Mouse (Mus musculus) layer of hippocampus, postnatal 10 days (tissue): ENCODE measurements around the gene Cyb561d2. TPM values are rescaled to one million over a fixed set of nuclear protein-coding genes. Genes with fewer than 3 reads are reported as not detected.

Experiments
- total RNA-seq, 2 experiments: library from RNA; stranded (reverse); gene quantifications; 2 replicates each; pipeline ENCODE4 v1.2.3; 2021

The Cyb561d2 gene
- total RNA-seq, 2 experiments from 2014 or later, result 17.7 to 19.5 TPM

Other genes with a start within 250 kb of the Cyb561d2 start
- 10 to 100 TPM in 1 of 2 experiments, 1 to 10 TPM in 1; 5.9 to 10.0 TPM for gene Cish, start 246.2 kb downstream of the Cyb561d2 start, total RNA-seq
- 10 to 100 TPM; 14.6 to 19.9 TPM for gene Hemk1, start 203.8 kb downstream of the Cyb561d2 start, total RNA-seq
- gene 6430571L13Rik, start 201.6 kb downstream of the Cyb561d2 start, total RNA-seq, result 1 to 10 TPM; 2.5 to 3.2 TPM
- gene Cacna2d2, start 142.6 kb downstream of the Cyb561d2 start, total RNA-seq, result 10 to 100 TPM; 21.4 to 27.2 TPM
- gene Tmem115, start 8.2 kb downstream of the Cyb561d2 start, total RNA-seq, result 10 to 100 TPM; 33.2 to 33.3 TPM
- gene Nprl2, start within 50 bp of the Cyb561d2 start, total RNA-seq, result 10 to 100 TPM; 31.1 to 33.1 TPM
- 1 to 10 TPM; 3.4 to 4.1 TPM for gene Zmynd10, start 5.1 kb upstream of the Cyb561d2 start, total RNA-seq
- 10 to 100 TPM; 18.3 to 18.6 TPM for gene Rassf1, start 9.4 kb upstream of the Cyb561d2 start, total RNA-seq
- gene Tusc2, start 21.1 kb upstream of the Cyb561d2 start, total RNA-seq, result 10 to 100 TPM; 58.3 to 66.6 TPM
- gene Hyal2, start 25.8 kb upstream of the Cyb561d2 start, total RNA-seq, result 10 to 100 TPM; 19.8 to 21.0 TPM
- 1 to 10 TPM; 3.7 to 4.2 TPM for gene Hyal1, start 34.7 kb upstream of the Cyb561d2 start, total RNA-seq
- 10 to 100 TPM; 10.7 to 11.9 TPM for gene Naa80, start 36.7 kb upstream of the Cyb561d2 start, total RNA-seq
- 1 to 10 TPM; 1.2 to 1.7 TPM for gene Hyal3, start 38.6 kb upstream of the Cyb561d2 start, total RNA-seq
- 10 to 100 TPM; 13.2 to 14.1 TPM for gene Ifrd2, start 45.4 kb upstream of the Cyb561d2 start, total RNA-seq
- 1 to 10 TPM; 3.5 to 3.7 TPM for gene Sema3b, start 67.0 kb upstream of the Cyb561d2 start, total RNA-seq
- gene Gnai2, start 93.2 kb upstream of the Cyb561d2 start, total RNA-seq, result 100 to 1,000 TPM; 254 to 263 TPM
- gene Slc38a3, start 127.3 kb upstream of the Cyb561d2 start, total RNA-seq, result 100 to 1,000 TPM in 1 of 2 experiments, 10 to 100 TPM in 1; 96.5 to 109 TPM
- gene Gnat1, start 137.5 kb upstream of the Cyb561d2 start, total RNA-seq, result 1 to 10 TPM in 1 of 2 experiments, under 1 TPM in 1; 0.71 to 1.1 TPM
- 1 to 10 TPM; 6.7 to 9.1 TPM for gene Sema3f, start 168.3 kb upstream of the Cyb561d2 start, total RNA-seq
- 100 to 1,000 TPM; 159 to 181 TPM for gene Rbm5, start 228.8 kb upstream of the Cyb561d2 start, total RNA-seq